Mouse (Mus musculus) bone marrow macrophage, adult 2 months (primary cell): ENCODE measurements around the gene Reg1.

Experiments used
- CTCF ChIP-seq: IDR thresholded peaks from 2 replicates; pipeline ENCODE4 v1.5.1; 2012; ENCODE audit warnings: low read depth, mild to moderate bottlenecking, low read length, moderate library complexity
- POLR2A ChIP-seq: IDR thresholded peaks from 2 replicates; pipeline ENCODE4 v1.6.1; 2012; ENCODE audit warnings: mild to moderate bottlenecking, low read depth, low read length, borderline replicate concordance

DNA sequence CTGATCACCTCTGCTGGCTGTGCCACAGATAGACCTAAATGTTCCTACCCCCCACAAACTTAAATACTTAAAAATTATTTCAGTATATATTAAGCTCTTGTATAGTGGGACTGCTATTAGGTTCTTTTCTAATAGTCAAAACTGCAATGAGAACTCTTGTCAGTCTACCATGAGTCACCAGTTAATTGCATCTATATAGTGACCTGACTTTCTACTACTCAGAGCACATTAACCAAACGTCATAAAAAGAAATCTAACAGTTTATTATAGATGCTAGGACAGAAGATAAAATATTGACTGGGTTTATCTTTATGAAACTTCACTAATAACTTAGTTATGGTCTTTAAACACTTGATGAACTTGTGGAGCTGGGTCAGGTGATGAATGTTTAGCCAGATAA lies 24.7 kb downstream of the Reg1 start:
- no peak for TF ChIP-seq CTCF
- TF ChIP-seq POLR2A, result no peak
